Mouse (Mus musculus) MEL (cell line): ENCODE measurements at regions not wholly inside any gene's neighbourhood (a gene's known extent, or its start where the extent isn't known, plus 50 kb on each side); places are given as distances from the start of the nearest gene placed in this dataset.
A peak's percentile ranks its signal among the peaks of the same experiment; 100 is the strongest.

ENCODE experiments used
- DNase-seq: peaks from one replicate; pipeline ENCODE4 v3.0.0; 2011; ENCODE audit warnings: low read depth, low spot score
- H3K27ac ChIP-seq: 2 replicates; pipeline ENCODE4 v1.5.1; 2012; ENCODE audit warnings: low read depth, mild to moderate bottlenecking, control low read depth, low read length, moderate library complexity; ENCODE audit not compliant: control insufficient read depth
- H3K27me3 ChIP-seq, 2 experiments: fragments of 150-350 bp in 1 of 2; sonication (generic) in 1 of 2; 2 replicates each; pipeline ENCODE4 v1.6.1; 2012; ENCODE audit warnings: low read length in 2 of 2, mild to moderate bottlenecking in 2 of 2, improper control_type of control experiment in 1 of 2, moderate library complexity in 1 of 2; ENCODE audit not compliant: insufficient read depth in 2 of 2, control insufficient read depth in 1 of 2
- H3K36me3 ChIP-seq, 2 experiments: 2 replicates each; pipeline ENCODE4 v1.6.1; 2012 to 2014; ENCODE audit warnings: low read length in 2 of 2, improper control_type of control experiment in 1 of 2, inconsistent platforms in 1 of 2, mild to moderate bottlenecking in 1 of 2; ENCODE audit not compliant: insufficient read depth in 2 of 2, control insufficient read depth in 1 of 2
- H3K4me1 ChIP-seq, 2 experiments: fragments of 150-350 bp in 1 of 2; sonication (generic) in 1 of 2; 2 replicates each; pipeline ENCODE4 v1.6.1; 2012; ENCODE audit warnings: low read length in 2 of 2, improper control_type of control experiment in 1 of 2, mild to moderate bottlenecking in 1 of 2; ENCODE audit not compliant: insufficient read depth in 2 of 2, control insufficient read depth in 1 of 2
- H3K4me3 ChIP-seq, 2 experiments: fragments of 150-350 bp in 1 of 2; sonication (generic) in 1 of 2; 2 replicates each; pipeline ENCODE4 v1.5.1; 2012; ENCODE audit warnings: low read depth in 2 of 2, low read length in 2 of 2, mild to moderate bottlenecking in 2 of 2, moderate library complexity in 2 of 2, control low read depth in 1 of 2, improper control_type of control experiment in 1 of 2; ENCODE audit not compliant: control insufficient read depth in 1 of 2, insufficient read depth in 1 of 2
- H3K79me2 ChIP-seq: 2 replicates; pipeline ENCODE4 v1.6.1; 2012; ENCODE audit warnings: mild to moderate bottlenecking, low read length, moderate library complexity; ENCODE audit not compliant: control insufficient read depth, poor library complexity, insufficient read depth
- H3K9ac ChIP-seq: 2 replicates; pipeline ENCODE4 v1.6.1; 2012; ENCODE audit warnings: low read depth, mild to moderate bottlenecking, control low read depth, low read length, moderate library complexity; ENCODE audit not compliant: control insufficient read depth, poor library complexity, severe bottlenecking
- H3K9me3 ChIP-seq: fragments of 150-350 bp; sonication (generic); replicated peaks from 2 replicates; pipeline ENCODE4 v1.6.1; 2012; ENCODE audit warnings: mild to moderate bottlenecking, low read length, improper control_type of control experiment, moderate library complexity; ENCODE audit not compliant: insufficient read depth
- BHLHE40 ChIP-seq: IDR thresholded peaks from 2 replicates; pipeline ENCODE4 v1.6.1; 2012; ENCODE audit warnings: low read depth, mild to moderate bottlenecking, inconsistent platforms, low read length, improper control_type of control experiment, borderline replicate concordance
- CHD1 ChIP-seq: IDR thresholded peaks from 2 replicates; pipeline ENCODE4 v1.6.1; 2012; ENCODE audit warnings: low read depth, mild to moderate bottlenecking, inconsistent platforms, low read length, improper control_type of control experiment
- CTCF ChIP-seq, 3 experiments: IDR thresholded peaks in 2 of 3; conservative IDR thresholded peaks in 1 of 3; 2 replicates each; pipeline ENCODE4 v1.5.1; 2011 to 2012; ENCODE audit warnings: low read length in 3 of 3, low read depth in 2 of 3, mild to moderate bottlenecking in 2 of 3, improper control_type of control experiment in 1 of 3, inconsistent platforms in 1 of 3, mixed read lengths in 1 of 3, moderate library complexity in 1 of 3; ENCODE audit not compliant: control insufficient read depth in 1 of 3, insufficient read depth in 1 of 3, poor library complexity in 1 of 3, severe bottlenecking in 1 of 3
- E2F4 ChIP-seq: IDR thresholded peaks from 2 replicates; pipeline ENCODE4 v1.6.1; 2011; ENCODE audit warnings: low read depth, low read length, improper control_type of control experiment, borderline replicate concordance
- ELF1 ChIP-seq: IDR thresholded peaks from 2 replicates; pipeline ENCODE4 v1.6.1; 2014; ENCODE audit warnings: low read depth, mild to moderate bottlenecking, inconsistent platforms, low read length, improper control_type of control experiment, moderate library complexity
- EP300 ChIP-seq, 2 experiments: IDR thresholded peaks; 2 replicates each; pipeline ENCODE4 v1.6.1; 2011; ENCODE audit warnings: improper control_type of control experiment in 2 of 2, low read length in 2 of 2, low read depth in 1 of 2, mild to moderate bottlenecking in 1 of 2
- ETS1 ChIP-seq: IDR thresholded peaks from 2 replicates; pipeline ENCODE4 v1.6.1; 2012; ENCODE audit warnings: low read depth, mild to moderate bottlenecking, inconsistent platforms, low read length, improper control_type of control experiment, moderate library complexity
- GABPA ChIP-seq: IDR thresholded peaks from 2 replicates; pipeline ENCODE4 v1.6.1; 2012; ENCODE audit warnings: low read depth, mild to moderate bottlenecking, inconsistent platforms, low read length, improper control_type of control experiment, moderate library complexity
- JUND ChIP-seq: IDR thresholded peaks from 2 replicates; pipeline ENCODE4 v1.6.1; 2011; ENCODE audit warnings: low read depth, mild to moderate bottlenecking, improper control_type of control experiment, low read length
- MAX ChIP-seq: IDR thresholded peaks from 2 replicates; pipeline ENCODE4 v1.6.1; 2011; ENCODE audit warnings: low read length, improper control_type of control experiment
- MAZ ChIP-seq: IDR thresholded peaks from 2 replicates; pipeline ENCODE4 v1.6.1; 2012; ENCODE audit warnings: low read depth, mild to moderate bottlenecking, inconsistent platforms, low read length, improper control_type of control experiment
- MYB ChIP-seq: IDR thresholded peaks from 2 replicates; pipeline ENCODE4 v1.6.1; 2011; ENCODE audit warnings: mild to moderate bottlenecking, low read depth, low read length, improper control_type of control experiment
- MYC ChIP-seq: IDR thresholded peaks from 2 replicates; pipeline ENCODE4 v1.6.1; 2011; ENCODE audit warnings: low read depth, mild to moderate bottlenecking, low read length, improper control_type of control experiment, moderate library complexity
- NELFE ChIP-seq: IDR thresholded peaks from 2 replicates; pipeline ENCODE4 v1.6.1; 2011; ENCODE audit warnings: low read depth, low read length, improper control_type of control experiment
- NRF1 ChIP-seq: IDR thresholded peaks from 2 replicates; pipeline ENCODE4 v1.6.1; 2014; ENCODE audit warnings: low read depth, mild to moderate bottlenecking, inconsistent platforms, low read length, improper control_type of control experiment, moderate library complexity; ENCODE audit not compliant: poor library complexity, insufficient read depth, severe bottlenecking
- POLR2AphosphoS5 ChIP-seq: IDR thresholded peaks from 2 replicates; pipeline ENCODE4 v1.6.1; 2012; ENCODE audit warnings: low read depth, borderline replicate concordance, mild to moderate bottlenecking, inconsistent platforms, low read length, moderate library complexity, mixed read lengths
- RCOR1 ChIP-seq: IDR thresholded peaks from 2 replicates; pipeline ENCODE4 v1.6.1; 2012; ENCODE audit warnings: low read depth, mild to moderate bottlenecking, inconsistent platforms, low read length, improper control_type of control experiment
- SIN3A ChIP-seq: IDR thresholded peaks from 2 replicates; pipeline ENCODE4 v1.6.1; 2012; ENCODE audit warnings: low read length, improper control_type of control experiment, inconsistent platforms
- SMC3 ChIP-seq: IDR thresholded peaks from 2 replicates; pipeline ENCODE4 v1.6.1; 2011; ENCODE audit warnings: low read depth, low read length, improper control_type of control experiment
- TAL1 ChIP-seq: IDR thresholded peaks from 2 replicates; pipeline ENCODE4 v1.6.1; 2012; ENCODE audit warnings: mild to moderate bottlenecking, inconsistent platforms, low read length, moderate library complexity, mixed read lengths
- TBP ChIP-seq: IDR thresholded peaks from 2 replicates; pipeline ENCODE4 v1.8.0; 2011; ENCODE audit warnings: low read depth, low read length, improper control_type of control experiment
- TCF12 ChIP-seq: IDR thresholded peaks from 2 replicates; pipeline ENCODE4 v1.6.1; 2014; ENCODE audit warnings: low read depth, mild to moderate bottlenecking, inconsistent platforms, low read length, improper control_type of control experiment, moderate library complexity
- UBTF ChIP-seq: IDR thresholded peaks from 2 replicates; pipeline ENCODE4 v1.6.1; 2012; ENCODE audit warnings: low read depth, mild to moderate bottlenecking, inconsistent platforms, low read length, improper control_type of control experiment, moderate library complexity, borderline replicate concordance; ENCODE audit not compliant: insufficient read depth
- USF1 ChIP-seq: IDR thresholded peaks from 2 replicates; pipeline ENCODE4 v1.6.1; 2014; ENCODE audit warnings: low read depth, mild to moderate bottlenecking, inconsistent platforms, low read length, improper control_type of control experiment, moderate library complexity
- USF2 ChIP-seq, 2 experiments: IDR thresholded peaks; 2 replicates each; pipeline ENCODE4 v1.6.1; 2011 to 2012; ENCODE audit warnings: improper control_type of control experiment in 2 of 2, low read length in 2 of 2, borderline replicate concordance in 1 of 2, inconsistent platforms in 1 of 2, low read depth in 1 of 2, mild to moderate bottlenecking in 1 of 2; ENCODE audit not compliant: insufficient read depth in 1 of 2
- ZC3H11A ChIP-seq: IDR thresholded peaks from 2 replicates; pipeline ENCODE4 v1.6.1; 2012; ENCODE audit warnings: low read depth, mild to moderate bottlenecking, inconsistent platforms, low read length, improper control_type of control experiment
- ZKSCAN1 ChIP-seq: IDR thresholded peaks from 2 replicates; pipeline ENCODE4 v1.6.1; 2012; ENCODE audit warnings: low read depth, mild to moderate bottlenecking, inconsistent platforms, low read length, improper control_type of control experiment, moderate library complexity
- ZMIZ1 ChIP-seq: IDR thresholded peaks from 2 replicates; pipeline ENCODE4 v1.6.1; 2012; ENCODE audit warnings: low read depth, mild to moderate bottlenecking, inconsistent platforms, low read length, improper control_type of control experiment, moderate library complexity
- ZNF384 ChIP-seq: IDR thresholded peaks from 2 replicates; pipeline ENCODE4 v1.6.1; 2012; ENCODE audit warnings: low read depth, mild to moderate bottlenecking, inconsistent platforms, low read length, improper control_type of control experiment

GRCm38 (mm10) chr7:58398558-58399144 is 257.3 kb upstream of the Atp10a start:
- no peaks in the 10 kb centered on the region for H3K4me1 ChIP-seq
- no peaks in the 10 kb centered on the region for H3K9me3 ChIP-seq
- no peak overlapping the region; the same call in 1 of the 2 replicates for H3K27ac ChIP-seq
- DNase-seq = no peak
- H3K36me3 ChIP-seq = peaks cover 0 to 3% of the 10 kb centered on the region in 2 experiments; a peak in 1 of 4 replicates
- H3K9ac ChIP-seq = peak overlapping the region; percentile 11
- TF ChIP-seq TAL1 = no peak
- no peak for TF ChIP-seq SMC3
- TF ChIP-seq USF2 (IDR thresholded peaks at IDR 0.05; ENCODE audit: borderline replicate concordance in 1 of 2, insufficient read depth in 1 of 2, low read depth in 1 of 2, low read length in 2 of 2) = no peak
- no peak for TF ChIP-seq USF1
- TF ChIP-seq MYC = no peak
- no peak for TF ChIP-seq MAX
- no peak for TF ChIP-seq TCF12
- no peak for TF ChIP-seq CHD1
- TF ChIP-seq CTCF (IDR thresholded peaks at IDR 0.05 in 2 of 3, conservative IDR thresholded peaks at IDR 0.05 in 1 of 3; ENCODE audit: control insufficient read depth in 1 of 3, insufficient read depth in 1 of 3, low read depth in 2 of 3, low read length in 3 of 3, poor library complexity in 1 of 3, severe bottlenecking in 1 of 3) = no peak
- no peak for TF ChIP-seq POLR2AphosphoS5
- no peak for TF ChIP-seq ZKSCAN1
- no peak for TF ChIP-seq GABPA
- no peak for TF ChIP-seq MAZ
- TF ChIP-seq ELF1 = no peak
- TF ChIP-seq MYB = no peak
- no peak for TF ChIP-seq BHLHE40
- TF ChIP-seq, all 39 proteins: peak for 0
- H3K4me3 ChIP-seq = peak overlapping the region; percentile 52 to 64
- no peaks in the 10 kb centered on the region for H3K27me3 ChIP-seq
- no peaks in the 10 kb centered on the region for H3K79me2 ChIP-seq

DNA sequence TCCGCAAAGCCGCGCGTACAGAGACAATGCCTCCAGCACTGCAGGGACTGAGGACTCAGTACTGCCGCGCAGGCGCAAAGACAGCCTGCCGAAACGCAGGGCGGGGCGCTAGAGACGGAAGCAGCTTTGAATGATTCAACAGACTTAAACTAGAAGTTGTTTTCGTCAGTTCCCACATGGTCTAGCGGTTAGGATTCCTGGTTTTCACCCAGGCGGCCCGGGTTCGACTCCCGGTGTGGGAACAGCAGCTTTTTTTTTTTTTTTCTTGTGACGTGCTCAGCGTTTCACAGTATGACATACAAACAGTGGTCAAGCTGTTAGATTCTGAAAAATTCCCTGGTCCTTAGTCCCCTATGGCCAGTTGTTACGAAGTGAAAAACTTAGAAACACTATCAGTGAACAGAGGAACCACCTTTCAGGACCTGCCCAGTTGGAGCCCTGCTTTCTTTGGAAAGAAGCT is 256.8 kb upstream of the Atp10a start:
- Histone ChIP-seq H3K4me3 (peak overlapping the region; percentile 52 to 64), H3K27ac (no peak overlapping the region), H3K4me1 (no peaks in the 10 kb centered on the region), H3K79me2 (no peaks in the 10 kb centered on the region), H3K27me3 (no peaks in the 10 kb centered on the region), H3K36me3 (peaks cover 0 to 3% of the 10 kb centered on the region in 2 experiments; a peak in 1 of 4 replicates), H3K9ac (peak overlapping the region; percentile 11; the same call in 1 of the 2 replicates), H3K9me3 (no peaks in the 10 kb centered on the region)
- DNase-seq = peak; percentile 85
- TF ChIP-seq RCOR1 (no peak), ETS1 (no peak), CTCF (IDR thresholded peaks at IDR 0.05 in 2 of 3, conservative IDR thresholded peaks at IDR 0.05 in 1 of 3; ENCODE audit: control insufficient read depth in 1 of 3, insufficient read depth in 1 of 3, low read depth in 2 of 3, low read length in 3 of 3, poor library complexity in 1 of 3, severe bottlenecking in 1 of 3) (no peak), JUND (no peak), SIN3A (no peak), ZC3H11A (no peak), SMC3 (no peak), TBP (peak; percentile 100), E2F4 (no peak), UBTF (no peak), BHLHE40 (no peak), MAX (no peak), NRF1 (peak; percentile 86), TCF12 (no peak), ZNF384 (peak; percentile 57), GABPA (no peak), ELF1 (peak; percentile 66), ZMIZ1 (no peak), EP300 (IDR thresholded peaks at IDR 0.05; ENCODE audit: low read depth in 1 of 2, low read length in 2 of 2) (no peak), TAL1 (no peak), NELFE (no peak), USF1 (no peak)
